Mouse (Mus musculus) embryonic fibroblast, embryonic 13.5 days (primary cell): ENCODE data around the gene Ankrd12.

Source experiments
- CTCF ChIP-seq: IDR thresholded peaks from 2 replicates; pipeline ENCODE4 v1.5.1; 2011; ENCODE audit warnings: mild to moderate bottlenecking, control low read depth, low read length, moderate library complexity, borderline replicate concordance; ENCODE audit not compliant: insufficient read depth
- POLR2A ChIP-seq: IDR thresholded peaks from 2 replicates; pipeline ENCODE4 v1.6.1; 2011; ENCODE audit warnings: low read depth, mild to moderate bottlenecking, control low read depth, low read length, moderate library complexity

DNA sequence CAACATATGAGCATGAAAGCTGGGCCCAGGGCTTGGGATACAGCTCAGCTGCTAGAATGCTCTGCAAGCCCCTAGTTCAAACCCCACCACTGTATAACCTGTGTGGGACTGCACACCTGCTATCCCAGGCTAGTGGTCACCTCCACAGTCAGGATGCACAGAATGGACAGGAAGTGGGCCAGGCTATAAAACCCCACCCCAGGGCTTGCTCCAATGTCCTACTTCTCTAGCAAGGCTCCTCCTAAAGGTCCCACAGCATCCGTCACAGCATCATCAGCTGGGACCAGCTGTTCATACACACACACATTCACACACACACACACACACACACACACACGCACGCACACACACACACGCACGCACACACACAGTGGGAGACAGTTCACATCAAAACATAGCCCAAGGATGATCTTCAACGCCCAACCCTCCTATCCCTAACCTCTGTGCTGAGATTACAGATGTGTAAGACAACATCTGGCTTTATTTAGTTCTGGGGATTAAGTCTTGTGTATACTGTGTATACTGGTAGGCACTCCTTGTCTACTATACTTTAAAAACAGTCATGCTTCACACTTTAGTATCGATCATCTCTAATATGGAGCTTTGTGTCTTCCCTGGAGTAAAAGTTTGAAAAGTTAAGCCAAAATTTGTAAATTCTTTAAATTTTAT lies 146.6 kb downstream of the Ankrd12 start:
- no peak for TF ChIP-seq CTCF
- TF ChIP-seq POLR2A = no peak
